Mouse (Mus musculus) heart, embryonic 16.5 days (tissue): ENCODE data around the gene Foxa1. TPM values are rescaled to one million over a fixed set of nuclear protein-coding genes. Genes with fewer than 3 reads are reported as not detected.

Experiments used
- ATAC-seq: fragments of 200-750 bp; cut with Nextera tagmentation; replicated peaks from 2 replicates; pipeline ENCODE4 v1.8.0; 2017; ENCODE audit warnings: moderate number of reproducible peaks; ENCODE audit not compliant: insufficient read depth, low FRiP score; ENCODE audit errors: extremely low read depth
- H3K27ac ChIP-seq: fragments of 300-500 bp; sonication (generic); 2 replicates; pipeline ENCODE4 v1.5.1; 2014; ENCODE audit warnings: mild to moderate bottlenecking, low read length, control low read depth, moderate library complexity
- H3K27me3 ChIP-seq: fragments of 300-500 bp; sonication (generic); 2 replicates; pipeline ENCODE4 v1.6.1; 2014; ENCODE audit warnings: low read length, mixed read lengths; ENCODE audit not compliant: control insufficient read depth, insufficient read depth
- H3K36me3 ChIP-seq: fragments of 300-500 bp; sonication (generic); 2 replicates; pipeline ENCODE4 v1.6.1; 2014; ENCODE audit not compliant: control insufficient read depth, insufficient read depth
- H3K4me1 ChIP-seq: fragments of 300-500 bp; sonication (generic); 2 replicates; pipeline ENCODE4 v1.6.1; 2014; ENCODE audit warnings: low read length, mixed read lengths; ENCODE audit not compliant: control insufficient read depth, insufficient read depth
- H3K4me2 ChIP-seq: fragments of 300-500 bp; sonication (generic); 2 replicates; pipeline ENCODE4 v1.6.1; 2014; ENCODE audit warnings: low read depth, mild to moderate bottlenecking, control low read depth, low read length
- H3K4me3 ChIP-seq: fragments of 300-500 bp; sonication (generic); 2 replicates; pipeline ENCODE4 v1.5.1; 2014; ENCODE audit warnings: mild to moderate bottlenecking, control low read depth, low read length
- H3K9ac ChIP-seq: fragments of 300-500 bp; sonication (generic); 2 replicates; pipeline ENCODE4 v1.6.1; 2014; ENCODE audit warnings: low read length, control low read depth
- H3K9me3 ChIP-seq: fragments of 300-500 bp; sonication (generic); replicated peaks from 2 replicates; pipeline ENCODE4 v1.6.1; 2016; ENCODE audit warnings: low read length; ENCODE audit not compliant: control insufficient read depth
- WGBS: fragments of 180-500 bp; shearing (Covaris S2); extraction: QIAGEN DNeasy Blood & Tissue Kit; methylation state at CpG from one replicate; pipeline ENCODE4 v1.1.7; 2014; 5-methylcytosine and 5-hydroxymethylcytosine counted together
- polyA plus RNA-seq: library from polyadenylated mRNA; unstranded; fragments of >200 nt; fragmentation: Nextera tagmentation; extraction: Ambion mirVana; gene quantifications from 2 replicates; pipeline ENCODE4 v1.2.1, GENCODE M21; 2015

The Foxa1 gene
- polyA plus RNA-seq, 1 experiment from 2014 or later, result 0.18 TPM

- no peaks in the 10 kb centered on the region for H3K9me3 ChIP-seq
Observed at GRCm38 (mm10) chr12:57542746-57543626, 3.7 kb downstream of the Foxa1 start.

GRCm38 (mm10) chr12:57541931-57542745 lies 4.6 kb downstream of the Foxa1 start:
- Histone ChIP-seq H3K9me3 (no peaks in the 10 kb centered on the region), H3K4me2 (peak overlapping the region; percentile 23; the same call in 1 of the 2 replicates), H3K4me1 (peaks cover 21% of the 10 kb centered on the region), H3K27ac (no peak overlapping the region), H3K4me3 (peak overlapping the region; percentile 30), H3K27me3 (peaks cover 63% of the 10 kb centered on the region), H3K36me3 (no peaks in the 10 kb centered on the region), H3K9ac (no peak overlapping the region)
- no peak for ATAC-seq
- WGBS, result 2% methylated on average over 46 of the region's 46 CpGs

More at GRCm38 (mm10) chr12:57542746-57543626, 3.7 kb downstream of the Foxa1 start:
- H3K36me3 ChIP-seq, result no peaks in the 10 kb centered on the region
- peak overlapping the region; percentile 30 for H3K4me3 ChIP-seq
- WGBS, result 2% methylated on average over 63 of the region's 63 CpGs
- H3K4me1 ChIP-seq, result peaks cover 21% of the 10 kb centered on the region
- peak overlapping the region; percentile 23; the same call in 1 of the 2 replicates for H3K4me2 ChIP-seq
- ATAC-seq, result no peak
- H3K27ac ChIP-seq, result no peak overlapping the region
- no peak overlapping the region for H3K9ac ChIP-seq
- H3K27me3 ChIP-seq, result peaks cover 65% of the 10 kb centered on the region

- Histone ChIP-seq H3K4me2 (no peak overlapping the region), H3K4me3 (no peak overlapping the region), H3K9me3 (no peaks in the 10 kb centered on the region), H3K27ac (no peak overlapping the region), H3K9ac (no peak overlapping the region), H3K36me3 (no peaks in the 10 kb centered on the region), H3K4me1 (peaks cover 17% of the 10 kb centered on the region), H3K27me3 (peaks cover 63% of the 10 kb centered on the region)
- WGBS, result 13% methylated on average over 6 of the region's 6 CpGs
- ATAC-seq, result no peak
Observed at GRCm38 (mm10) chr12:57541118-57541517, 5.6 kb downstream of the Foxa1 start.

- Histone ChIP-seq H3K36me3 (no peaks in the 10 kb centered on the region), H3K27me3 (peaks cover 68% of the 10 kb centered on the region), H3K4me3 (peak overlapping the region; percentile 33), H3K9me3 (no peaks in the 10 kb centered on the region), H3K27ac (no peak overlapping the region), H3K4me2 (peak overlapping the region; percentile 54), H3K9ac (no peak overlapping the region), H3K4me1 (peaks cover 6% of the 10 kb centered on the region; the same call in 1 of the 2 replicates)
- no peak for ATAC-seq
- 2% methylated on average over 10 of the region's 10 CpGs for WGBS
Observed at GRCm38 (mm10) chr12:57539551-57539985, 7.1 kb downstream of the Foxa1 start.

- H3K4me3 ChIP-seq, result peak overlapping the region; percentile 33
- H3K27me3 ChIP-seq, result peaks cover 73% of the 10 kb centered on the region
- no peaks in the 10 kb centered on the region for H3K9me3 ChIP-seq
- no peak for ATAC-seq
- H3K4me2 ChIP-seq, result peak overlapping the region; percentile 54
- peaks cover 6% of the 10 kb centered on the region; the same call in 1 of the 2 replicates for H3K4me1 ChIP-seq
- 1% methylated on average over 63 of the region's 63 CpGs for WGBS
- no peak overlapping the region for H3K9ac ChIP-seq
- H3K27ac ChIP-seq, result no peak overlapping the region
- no peaks in the 10 kb centered on the region for H3K36me3 ChIP-seq
Observed at GRCm38 (mm10) chr12:57538588-57539550, 7.8 kb downstream of the Foxa1 start.

GRCm38 (mm10) chr12:57537791-57538587 lies 8.7 kb downstream of the Foxa1 start:
- WGBS, result 2% methylated on average over 21 of the region's 21 CpGs
- Histone ChIP-seq H3K27ac (no peak overlapping the region), H3K4me3 (peak overlapping the region; percentile 33), H3K9ac (no peak overlapping the region), H3K4me2 (peak overlapping the region; percentile 54), H3K9me3 (no peaks in the 10 kb centered on the region), H3K36me3 (no peaks in the 10 kb centered on the region), H3K4me1 (peaks cover 6% of the 10 kb centered on the region; the same call in 1 of the 2 replicates), H3K27me3 (peaks cover 73% of the 10 kb centered on the region)
- ATAC-seq, result no peak

GRCm38 (mm10) chr12:57536909-57537670 lies 9.6 kb downstream of the Foxa1 start:
- ATAC-seq, result no peak
- peaks cover 73% of the 10 kb centered on the region for H3K27me3 ChIP-seq
- no peak overlapping the region for H3K9ac ChIP-seq
- no peaks in the 10 kb centered on the region for H3K36me3 ChIP-seq
- H3K4me3 ChIP-seq, result no peak overlapping the region
- peaks cover 6% of the 10 kb centered on the region; the same call in 1 of the 2 replicates for H3K4me1 ChIP-seq
- 6% methylated on average over 11 of the region's 11 CpGs for WGBS
- H3K9me3 ChIP-seq, result no peaks in the 10 kb centered on the region
- no peak overlapping the region for H3K4me2 ChIP-seq
- H3K27ac ChIP-seq, result no peak overlapping the region
